Mouse (Mus musculus): Measurements from ENCODE around the gene Cisd2. TPM values are rescaled to one million over a fixed set of nuclear protein-coding genes. Genes with fewer than 3 reads are reported as not detected.

The Cisd2 gene
- total RNA-seq, 1 experiment: 17.4 TPM

DNA sequence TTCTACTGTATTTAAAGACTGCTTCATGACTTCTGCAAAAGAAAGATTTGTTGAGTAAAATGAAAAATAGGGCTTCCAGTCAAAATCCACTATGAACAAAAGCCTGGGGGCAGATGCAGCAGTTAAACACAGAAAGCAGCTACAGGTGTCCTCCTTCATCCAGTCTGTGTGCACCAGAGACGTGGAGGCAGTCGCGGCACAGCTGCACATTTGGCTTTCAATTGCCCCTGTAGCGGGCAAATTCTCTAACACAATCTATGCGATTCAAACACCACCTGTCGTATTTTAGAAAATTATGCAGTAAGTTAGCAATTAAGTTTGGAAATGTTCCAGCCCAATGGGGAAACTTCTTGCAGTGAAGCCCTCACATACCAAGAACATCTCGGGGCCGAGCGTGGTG is 20.5 kb downstream of the Cisd2 start:
- no peak for TF ChIP-seq ZNF384 (IDR thresholded peaks at IDR 0.05; ENCODE audit: low read depth, low read length)
- no peak for TF ChIP-seq MAFK (IDR thresholded peaks at IDR 0.05; ENCODE audit: insufficient read depth, low read depth, low read length)
- TF ChIP-seq HCFC1 (IDR thresholded peaks at IDR 0.05; ENCODE audit: borderline replicate concordance, insufficient read depth, low read length): no peak
- TF ChIP-seq CHD2 (IDR thresholded peaks at IDR 0.05; ENCODE audit: low read depth, low read length): no peak
- no peak for TF ChIP-seq ZC3H11A (IDR thresholded peaks at IDR 0.05; ENCODE audit: borderline replicate concordance, low read depth, low read length)
- peaks cover 2% of the 10 kb centered on the region; the same call in 1 of the 2 replicates for H3K36me3 ChIP-seq (ENCODE audit: control insufficient read depth, insufficient read depth, low read length, poor library complexity, severe bottlenecking)
- H3K4me1 ChIP-seq (ENCODE audit: control insufficient read depth in 2 of 2, insufficient read depth in 2 of 2, low read length in 2 of 2, poor library complexity in 1 of 2): peaks cover 5 to 7% of the 10 kb centered on the region in 2 experiments; a peak in 3 of 4 replicates
- in situ Hi-C loops (cut with MboI; ENCODE audit: low sequenced_read_pairs in 2 of 2, unreplicated experiment in 2 of 2): loop anchor here (10.0 kb wide), 1 partner anchor 332 kb away; no protein-coding TSS in a partner anchor
- peak overlapping the region; percentile 7 to 29; a peak in 2 of 4 replicates for H3K4me3 ChIP-seq (ENCODE audit: insufficient read depth in 1 of 2, low read depth in 1 of 2, low read length in 2 of 2, poor library complexity in 1 of 2, severe bottlenecking in 1 of 2)
- no peaks in the 10 kb centered on the region for H3K9me3 ChIP-seq (ENCODE audit: control insufficient read depth, insufficient read depth, low read depth, low read length)
- H3K9ac ChIP-seq (ENCODE audit: insufficient read depth, low read depth, low read length, poor library complexity, severe bottlenecking): peak overlapping the region; percentile 35; the same call in 1 of the 2 replicates
- no peak overlapping the region for H3K27ac ChIP-seq (ENCODE audit: insufficient read depth, low read depth, low read length, poor library complexity, severe bottlenecking)
- DNase-seq (ENCODE audit: low read depth, low spot score): no peak

DNA sequence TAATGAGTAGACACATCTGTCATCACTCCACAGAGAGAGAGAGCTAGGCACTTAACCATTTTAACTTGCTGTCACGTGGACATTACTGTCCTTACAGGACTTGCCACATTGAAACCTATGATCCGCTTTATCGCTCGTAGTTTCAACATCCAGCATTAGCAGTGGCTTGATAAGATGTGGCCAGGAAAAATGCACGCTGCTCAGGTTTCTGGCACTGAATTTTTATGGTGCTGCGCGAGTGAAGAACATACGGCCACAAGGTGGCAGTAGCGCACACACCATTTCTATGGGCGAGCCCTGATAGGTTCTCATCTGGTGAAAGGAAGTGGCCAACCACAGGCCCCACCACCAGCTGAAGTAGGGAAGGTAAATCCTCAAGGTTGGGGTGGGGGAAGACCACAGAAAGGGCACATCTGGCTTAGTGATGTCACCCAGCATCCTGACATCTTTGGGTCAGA is 21.5 kb downstream of the Cisd2 start:
- no peak for TF ChIP-seq CHD2 (IDR thresholded peaks at IDR 0.05; ENCODE audit: low read depth, low read length)
- TF ChIP-seq ZC3H11A (IDR thresholded peaks at IDR 0.05; ENCODE audit: borderline replicate concordance, low read depth, low read length): peak; percentile 51; the same call in 1 of the 2 replicates
- no peak for TF ChIP-seq ZNF384 (IDR thresholded peaks at IDR 0.05; ENCODE audit: low read depth, low read length)
- TF ChIP-seq MAFK (IDR thresholded peaks at IDR 0.05; ENCODE audit: insufficient read depth, low read depth, low read length): no peak
- no peak for TF ChIP-seq HCFC1 (IDR thresholded peaks at IDR 0.05; ENCODE audit: borderline replicate concordance, insufficient read depth, low read length)
- in situ Hi-C loops (cut with MboI; ENCODE audit: low sequenced_read_pairs in 2 of 2, unreplicated experiment in 2 of 2): loop anchor here (10.0 kb wide), 1 partner anchor 333 kb away; no protein-coding TSS in a partner anchor
- no peak overlapping the region for H3K27ac ChIP-seq (ENCODE audit: insufficient read depth, low read depth, low read length, poor library complexity, severe bottlenecking)
- H3K9ac ChIP-seq (ENCODE audit: insufficient read depth, low read depth, low read length, poor library complexity, severe bottlenecking): no peak overlapping the region
- peak; percentile 81 for DNase-seq (ENCODE audit: low read depth, low spot score)
- H3K4me3 ChIP-seq (ENCODE audit: insufficient read depth in 1 of 2, low read depth in 1 of 2, low read length in 2 of 2, poor library complexity in 1 of 2, severe bottlenecking in 1 of 2): 0 out of 4 replicates have a peak overlapping the region, but pooled peaks of 1 of the 2 experiments have one; percentile 7
- no peaks in the 10 kb centered on the region for H3K9me3 ChIP-seq (ENCODE audit: control insufficient read depth, insufficient read depth, low read depth, low read length)
- H3K36me3 ChIP-seq (ENCODE audit: control insufficient read depth, insufficient read depth, low read length, poor library complexity, severe bottlenecking): peaks cover 1% of the 10 kb centered on the region; the same call in 1 of the 2 replicates
- peaks cover 5 to 7% of the 10 kb centered on the region in 2 experiments; a peak in 3 of 4 replicates for H3K4me1 ChIP-seq (ENCODE audit: control insufficient read depth in 2 of 2, insufficient read depth in 2 of 2, low read length in 2 of 2, poor library complexity in 1 of 2)

DNA sequence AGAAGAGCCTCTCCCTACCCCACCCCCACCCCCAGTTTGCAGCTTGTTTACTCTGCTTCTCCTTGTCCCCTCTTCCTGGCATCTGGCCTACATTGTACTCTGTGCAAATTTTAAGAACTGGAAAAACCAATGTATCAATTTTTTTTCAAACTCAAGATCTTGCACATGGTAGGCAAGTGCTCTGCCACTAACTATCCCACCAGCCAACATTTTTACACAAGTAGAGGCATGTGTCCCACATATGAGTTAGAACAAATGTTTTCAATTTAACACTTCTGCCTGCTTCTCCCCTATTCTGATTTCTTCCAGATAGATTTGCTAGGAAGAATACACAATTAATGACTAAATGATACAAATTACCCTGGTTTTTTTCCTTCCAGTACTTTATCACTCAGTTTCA is 26.6 kb downstream of the Cisd2 start:
- Histone ChIP-seq H3K9ac (ENCODE audit: insufficient read depth, low read depth, low read length, poor library complexity, severe bottlenecking) (no peak overlapping the region), H3K4me1 (ENCODE audit: control insufficient read depth in 2 of 2, insufficient read depth in 2 of 2, low read length in 2 of 2, poor library complexity in 1 of 2) (peaks cover 0 to 3% of the 10 kb centered on the region in 2 experiments; a peak in 2 of 4 replicates), H3K9me3 (ENCODE audit: control insufficient read depth, insufficient read depth, low read depth, low read length) (no peaks in the 10 kb centered on the region), H3K36me3 (ENCODE audit: control insufficient read depth, insufficient read depth, low read length, poor library complexity, severe bottlenecking) (peaks cover 2% of the 10 kb centered on the region; the same call in 1 of the 2 replicates), H3K27ac (ENCODE audit: insufficient read depth, low read depth, low read length, poor library complexity, severe bottlenecking) (no peak overlapping the region), H3K4me3 (ENCODE audit: insufficient read depth in 1 of 2, low read depth in 1 of 2, low read length in 2 of 2, poor library complexity in 1 of 2, severe bottlenecking in 1 of 2) (no peak overlapping the region)
- TF ChIP-seq CHD2 (IDR thresholded peaks at IDR 0.05; ENCODE audit: low read depth, low read length) (no peak), ZNF384 (IDR thresholded peaks at IDR 0.05; ENCODE audit: low read depth, low read length) (no peak), ZC3H11A (IDR thresholded peaks at IDR 0.05; ENCODE audit: borderline replicate concordance, low read depth, low read length) (no peak), HCFC1 (IDR thresholded peaks at IDR 0.05; ENCODE audit: borderline replicate concordance, insufficient read depth, low read length) (no peak), MAFK (IDR thresholded peaks at IDR 0.05; ENCODE audit: insufficient read depth, low read depth, low read length) (no peak)
- in situ Hi-C loops (cut with MboI; ENCODE audit: low sequenced_read_pairs in 2 of 2, unreplicated experiment in 2 of 2): no loop called here
- no peak for DNase-seq (ENCODE audit: low read depth, low spot score)

DNA sequence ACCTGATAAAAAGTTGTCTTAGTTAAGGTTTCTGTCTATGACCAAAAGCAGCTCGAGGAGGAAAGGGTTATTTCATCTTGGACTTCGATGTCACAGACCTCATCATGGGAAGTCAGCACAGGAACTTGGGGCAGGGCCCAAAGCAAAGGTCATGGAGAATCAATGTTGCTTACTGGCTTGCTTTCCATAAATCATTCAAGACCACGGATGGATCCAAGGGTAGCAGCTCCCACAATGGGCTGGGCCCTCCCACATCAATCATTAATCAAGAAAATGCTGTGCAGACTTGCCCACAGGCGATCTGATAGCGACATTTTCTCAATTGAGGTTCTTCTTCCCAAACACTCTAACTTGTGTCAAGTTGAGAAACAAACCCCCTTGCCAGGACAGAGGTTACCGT is 27.6 kb downstream of the Cisd2 start:
- no peak overlapping the region for H3K9ac ChIP-seq (ENCODE audit: insufficient read depth, low read depth, low read length, poor library complexity, severe bottlenecking)
- no peak for TF ChIP-seq MAFK (IDR thresholded peaks at IDR 0.05; ENCODE audit: insufficient read depth, low read depth, low read length)
- TF ChIP-seq HCFC1 (IDR thresholded peaks at IDR 0.05; ENCODE audit: borderline replicate concordance, insufficient read depth, low read length): no peak
- TF ChIP-seq ZC3H11A (IDR thresholded peaks at IDR 0.05; ENCODE audit: borderline replicate concordance, low read depth, low read length): no peak
- no peak for TF ChIP-seq CHD2 (IDR thresholded peaks at IDR 0.05; ENCODE audit: low read depth, low read length)
- no peak for TF ChIP-seq ZNF384 (IDR thresholded peaks at IDR 0.05; ENCODE audit: low read depth, low read length)
- in situ Hi-C loops (cut with MboI; ENCODE audit: low sequenced_read_pairs in 2 of 2, unreplicated experiment in 2 of 2): no loop called here
- peaks cover 2% of the 10 kb centered on the region; the same call in 1 of the 2 replicates for H3K36me3 ChIP-seq (ENCODE audit: control insufficient read depth, insufficient read depth, low read length, poor library complexity, severe bottlenecking)
- no peak overlapping the region for H3K4me3 ChIP-seq (ENCODE audit: insufficient read depth in 1 of 2, low read depth in 1 of 2, low read length in 2 of 2, poor library complexity in 1 of 2, severe bottlenecking in 1 of 2)
- no peaks in the 10 kb centered on the region for H3K9me3 ChIP-seq (ENCODE audit: control insufficient read depth, insufficient read depth, low read depth, low read length)
- peaks cover 0 to 3% of the 10 kb centered on the region in 2 experiments; a peak in 1 of 4 replicates for H3K4me1 ChIP-seq (ENCODE audit: control insufficient read depth in 2 of 2, insufficient read depth in 2 of 2, low read length in 2 of 2, poor library complexity in 1 of 2)
- DNase-seq (ENCODE audit: low read depth, low spot score): no peak
- H3K27ac ChIP-seq (ENCODE audit: insufficient read depth, low read depth, low read length, poor library complexity, severe bottlenecking): no peak overlapping the region
